Mouse (Mus musculus): Measurements from ENCODE around the gene Mavs. TPM values are rescaled to one million over a fixed set of nuclear protein-coding genes. Genes with fewer than 3 reads are reported as not detected.

The Mavs gene
- polyA plus RNA-seq, 1 experiment from 2014 or later: 5.0 TPM

- Histone ChIP-seq H3K9me3 (ENCODE audit: control insufficient read depth, low read length) (no peaks in the 10 kb centered on the region), H3K4me1 (ENCODE audit: control insufficient read depth, insufficient read depth, low read length) (peaks cover 5% of the 10 kb centered on the region), H3K27ac (ENCODE audit: low read depth, low read length) (peak overlapping the region; percentile 87), H3K4me2 (ENCODE audit: low read depth, low read length) (peak overlapping the region; percentile 60; the same call in 1 of the 2 replicates), H3K4me3 (ENCODE audit: low read depth, low read length) (no peak overlapping the region), H3K9ac (replicated peaks; ENCODE audit: low read depth, low read length) (peak overlapping the region; percentile 60; the same call in 1 of the 2 replicates), H3K36me3 (ENCODE audit: control insufficient read depth, insufficient read depth, low read length) (no peaks in the 10 kb centered on the region), H3K27me3 (ENCODE audit: control insufficient read depth, insufficient read depth, low read length) (no peaks in the 10 kb centered on the region)
- no peak; the same call in none of the 2 replicates for ATAC-seq (ENCODE audit: low read depth)
- 80% methylated on average over 4 of the region's 4 CpGs for WGBS
These were observed 24.6 kb upstream of the Mavs start for GRCm38 (mm10) chr2:131209125-131209795.

- 2% methylated on average over 50 of the region's 50 CpGs for WGBS
These were observed 23.7 kb upstream of the Mavs start for GRCm38 (mm10) chr2:131209969-131210792.

GRCm38 (mm10) chr2:131211026-131211615 is 22.7 kb upstream of the Mavs start:
- H3K9ac ChIP-seq (replicated peaks; ENCODE audit: low read depth, low read length): peak overlapping the region; percentile 60
- H3K27me3 ChIP-seq (ENCODE audit: control insufficient read depth, insufficient read depth, low read length): no peaks in the 10 kb centered on the region
- ATAC-seq (ENCODE audit: low read depth): no peak
- WGBS: 68% methylated on average over 9 of the region's 9 CpGs
- no peaks in the 10 kb centered on the region for H3K9me3 ChIP-seq (ENCODE audit: control insufficient read depth, low read length)
- H3K4me2 ChIP-seq (ENCODE audit: low read depth, low read length): peak overlapping the region; percentile 60
- peak overlapping the region; percentile 87; the same call in 1 of the 2 replicates for H3K27ac ChIP-seq (ENCODE audit: low read depth, low read length)
- peak overlapping the region; percentile 51 for H3K4me3 ChIP-seq (ENCODE audit: low read depth, low read length)
- no peaks in the 10 kb centered on the region for H3K36me3 ChIP-seq (ENCODE audit: control insufficient read depth, insufficient read depth, low read length)
- H3K4me1 ChIP-seq (ENCODE audit: control insufficient read depth, insufficient read depth, low read length): peaks cover 5% of the 10 kb centered on the region

More at GRCm38 (mm10) chr2:131209969-131210792, 23.7 kb upstream of the Mavs start:
- no peaks in the 10 kb centered on the region for H3K27me3 ChIP-seq (ENCODE audit: control insufficient read depth, insufficient read depth, low read length)
- H3K4me2 ChIP-seq (ENCODE audit: low read depth, low read length): peak overlapping the region; percentile 60
- peak overlapping the region; percentile 60 for H3K9ac ChIP-seq (replicated peaks; ENCODE audit: low read depth, low read length)
- H3K4me1 ChIP-seq (ENCODE audit: control insufficient read depth, insufficient read depth, low read length): peaks cover 5% of the 10 kb centered on the region
- H3K36me3 ChIP-seq (ENCODE audit: control insufficient read depth, insufficient read depth, low read length): no peaks in the 10 kb centered on the region
- peak overlapping the region; percentile 87 for H3K27ac ChIP-seq (ENCODE audit: low read depth, low read length)
- H3K9me3 ChIP-seq (ENCODE audit: control insufficient read depth, low read length): no peaks in the 10 kb centered on the region
- H3K4me3 ChIP-seq (ENCODE audit: low read depth, low read length): peak overlapping the region; percentile 51
- peak; percentile 98 for ATAC-seq (ENCODE audit: low read depth)

DNA sequence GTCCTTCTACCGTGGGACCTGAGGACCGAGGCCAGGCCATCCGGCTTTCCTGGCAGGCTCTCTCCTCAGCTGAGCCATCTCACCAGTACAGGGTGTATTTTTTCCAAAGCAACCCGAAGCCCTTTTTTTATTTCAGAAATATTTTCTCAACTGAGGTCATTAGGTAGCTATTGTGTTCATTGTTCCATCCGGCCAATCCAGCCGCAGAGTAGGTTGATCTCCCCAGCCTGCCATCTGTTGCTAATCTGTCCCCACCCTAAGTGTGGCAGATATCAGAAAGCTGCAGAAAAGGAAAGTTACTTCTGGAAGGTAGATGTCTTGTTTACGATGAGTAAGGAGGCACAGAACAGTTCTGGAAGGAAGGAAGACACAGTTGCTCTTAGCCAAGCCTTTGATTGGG is 20.1 kb upstream of the Mavs start:
- Histone ChIP-seq H3K9ac (replicated peaks; ENCODE audit: low read depth, low read length) (no peak overlapping the region), H3K9me3 (ENCODE audit: control insufficient read depth, low read length) (no peaks in the 10 kb centered on the region)
- WGBS: 89% methylated on average over 7 of the region's 7 CpGs

GRCm38 (mm10) chr2:131215941-131216858 is 17.7 kb upstream of the Mavs start:
- no peaks in the 10 kb centered on the region for H3K27me3 ChIP-seq (ENCODE audit: control insufficient read depth, insufficient read depth, low read length)
- 83% methylated on average over 7 of the region's 7 CpGs for WGBS
- H3K9me3 ChIP-seq (ENCODE audit: control insufficient read depth, low read length): no peaks in the 10 kb centered on the region
- H3K27ac ChIP-seq (ENCODE audit: low read depth, low read length): no peak overlapping the region
- no peak overlapping the region for H3K9ac ChIP-seq (replicated peaks; ENCODE audit: low read depth, low read length)
- no peaks in the 10 kb centered on the region for H3K36me3 ChIP-seq (ENCODE audit: control insufficient read depth, insufficient read depth, low read length)
- H3K4me3 ChIP-seq (ENCODE audit: low read depth, low read length): no peak overlapping the region
- ATAC-seq (ENCODE audit: low read depth): no peak
- H3K4me1 ChIP-seq (ENCODE audit: control insufficient read depth, insufficient read depth, low read length): peaks cover 2% of the 10 kb centered on the region
- no peak overlapping the region for H3K4me2 ChIP-seq (ENCODE audit: low read depth, low read length)

More for the DNA sequence above, 20.1 kb upstream of the Mavs start:
- H3K27me3 ChIP-seq (ENCODE audit: control insufficient read depth, insufficient read depth, low read length): no peaks in the 10 kb centered on the region
- no peaks in the 10 kb centered on the region for H3K36me3 ChIP-seq (ENCODE audit: control insufficient read depth, insufficient read depth, low read length)
- no peak for ATAC-seq (ENCODE audit: low read depth)
- no peak overlapping the region for H3K4me3 ChIP-seq (ENCODE audit: low read depth, low read length)
- peaks cover 5% of the 10 kb centered on the region for H3K4me1 ChIP-seq (ENCODE audit: control insufficient read depth, insufficient read depth, low read length)
- no peak overlapping the region for H3K4me2 ChIP-seq (ENCODE audit: low read depth, low read length)
- no peak overlapping the region for H3K27ac ChIP-seq (ENCODE audit: low read depth, low read length)

- no peaks in the 10 kb centered on the region for H3K36me3 ChIP-seq (ENCODE audit: control insufficient read depth, insufficient read depth, low read length)
- no peaks in the 10 kb centered on the region for H3K4me1 ChIP-seq (ENCODE audit: control insufficient read depth, insufficient read depth, low read length)
- ATAC-seq (ENCODE audit: low read depth): no peak
- 84% methylated on average over 4 of the region's 4 CpGs for WGBS
- H3K9me3 ChIP-seq (ENCODE audit: control insufficient read depth, low read length): no peaks in the 10 kb centered on the region
- no peak overlapping the region for H3K27ac ChIP-seq (ENCODE audit: low read depth, low read length)
- no peak overlapping the region for H3K9ac ChIP-seq (replicated peaks; ENCODE audit: low read depth, low read length)
- H3K27me3 ChIP-seq (ENCODE audit: control insufficient read depth, insufficient read depth, low read length): no peaks in the 10 kb centered on the region
- no peak overlapping the region for H3K4me3 ChIP-seq (ENCODE audit: low read depth, low read length)
- no peak overlapping the region for H3K4me2 ChIP-seq (ENCODE audit: low read depth, low read length)
These were observed 13.8 kb upstream of the Mavs start for GRCm38 (mm10) chr2:131220030-131220429.

GRCm38 (mm10) chr2:131221853-131222515 is 11.9 kb upstream of the Mavs start:
- no peak overlapping the region for H3K4me2 ChIP-seq (ENCODE audit: low read depth, low read length)
- H3K27me3 ChIP-seq (ENCODE audit: control insufficient read depth, insufficient read depth, low read length): no peaks in the 10 kb centered on the region
- H3K9ac ChIP-seq (replicated peaks; ENCODE audit: low read depth, low read length): no peak overlapping the region
- no peaks in the 10 kb centered on the region for H3K4me1 ChIP-seq (ENCODE audit: control insufficient read depth, insufficient read depth, low read length)
- no peaks in the 10 kb centered on the region for H3K9me3 ChIP-seq (ENCODE audit: control insufficient read depth, low read length)
- H3K27ac ChIP-seq (ENCODE audit: low read depth, low read length): no peak overlapping the region
- H3K4me3 ChIP-seq (ENCODE audit: low read depth, low read length): no peak overlapping the region
- no peaks in the 10 kb centered on the region for H3K36me3 ChIP-seq (ENCODE audit: control insufficient read depth, insufficient read depth, low read length)
- 79% methylated on average over 3 of the region's 3 CpGs for WGBS
- ATAC-seq (ENCODE audit: low read depth): no peak

- no peaks in the 10 kb centered on the region for H3K36me3 ChIP-seq (ENCODE audit: control insufficient read depth, insufficient read depth, low read length)
- H3K27me3 ChIP-seq (ENCODE audit: control insufficient read depth, insufficient read depth, low read length): no peaks in the 10 kb centered on the region
- no peak overlapping the region for H3K4me3 ChIP-seq (ENCODE audit: low read depth, low read length)
- WGBS: 59% methylated on average over 5 of the region's 5 CpGs
- no peak overlapping the region for H3K4me2 ChIP-seq (ENCODE audit: low read depth, low read length)
- H3K9me3 ChIP-seq (ENCODE audit: control insufficient read depth, low read length): no peaks in the 10 kb centered on the region
- no peaks in the 10 kb centered on the region for H3K4me1 ChIP-seq (ENCODE audit: control insufficient read depth, insufficient read depth, low read length)
- H3K27ac ChIP-seq (ENCODE audit: low read depth, low read length): no peak overlapping the region
- no peak for ATAC-seq (ENCODE audit: low read depth)
- H3K9ac ChIP-seq (replicated peaks; ENCODE audit: low read depth, low read length): no peak overlapping the region
These were observed 11.3 kb upstream of the Mavs start for GRCm38 (mm10) chr2:131222562-131222961.

Data from neural tube, embryonic 14.5 days (tissue).